12 mouse cellular contexts compared by ENCODE assay signal in genomic region chr11:21313922-21314657, GRCm38 (mm10). TPM values are rescaled to one million over a fixed set of nuclear protein-coding genes. Genes with fewer than 3 reads are reported as not detected.
DNase-seq lines count a peak whose midpoint lies in the region; ATAC-seq and TF ChIP-seq lines count a peak whose summit lies in the region.
"Had no signal": no experiment of that assay in that cellular context is flagged by ENCODE, and none has a peak within 500 bp of the region (broad histone marks: within the 10 kb centered on the region; RNA-seq: fewer than 3 reads in every experiment).

No protein-coding gene starts in this region.

- no peak for TF ChIP-seq POLR2A in bone marrow, adult 2 months (IDR thresholded peaks at IDR 0.05; ENCODE audit: borderline replicate concordance, control insufficient read depth, low read depth, low read length)

- H3K9ac ChIP-seq in kidney, postnatal 0 days (ENCODE audit: low read depth, low read length), result no peak overlapping the region
- H3K9ac ChIP-seq: forebrain, embryonic 13.5 days; hindbrain, embryonic 12.5 days had no signal

- peak; percentile 13 for DNase-seq in kidney, postnatal 0 days (ENCODE audit: low spot score)
- DNase-seq in kidney, postnatal 36 days, result no peak
- peak; percentile 16 for DNase-seq in heart, postnatal 25 days (ENCODE audit: low spot score)
- DNase-seq in thymus, postnatal 25 days, result no peak
- DNase-seq in hindbrain, embryonic 10.5 days (ENCODE audit: low spot score), result no peak
- no peak for DNase-seq in embryo, embryonic 11 days
- DNase-seq: cerebellum, postnatal 14 days had no signal

- H3K27me3 ChIP-seq in kidney, postnatal 0 days (ENCODE audit: insufficient read depth, low read length), result no peaks in the 10 kb centered on the region
- H3K27me3 ChIP-seq in hindbrain, embryonic 10.5 days (ENCODE audit: insufficient read depth, poor library complexity, severe bottlenecking), result no peaks in the 10 kb centered on the region
- H3K27me3 ChIP-seq: forebrain, embryonic 13.5 days; hindbrain, embryonic 12.5 days had no signal

- intact Hi-C loops in heart, postnatal 25 days (cut with DNase I), result no loop called here

- no peak overlapping the region for H3K4me2 ChIP-seq in kidney, postnatal 0 days (ENCODE audit: low read length)
- H3K4me2 ChIP-seq: forebrain, embryonic 13.5 days; hindbrain, embryonic 12.5 days had no signal

- ATAC-seq in kidney, postnatal 0 days (replicated peaks; ENCODE audit: low FRiP score, low read depth), result peak; percentile 40; the same call in 1 of the 2 replicates
- peak; percentile 77 for ATAC-seq in megakaryocyte progenitor cell, adult 5-6 weeks (replicated peaks; ENCODE audit: poor library complexity)
- ATAC-seq: forebrain, embryonic 13.5 days; midbrain, embryonic 16.5 days had no signal

- WGBS in kidney, postnatal 0 days, result 73% methylated on average over 9 of the region's 9 CpGs
- 70% methylated on average over 9 of the region's 9 CpGs for WGBS in bone marrow, adult 2 months
- 91% methylated on average over 9 of the region's 9 CpGs for WGBS in hindbrain, embryonic 10.5 days

- peaks cover 14% of the 10 kb centered on the region for H3K36me3 ChIP-seq in kidney, postnatal 0 days (ENCODE audit: insufficient read depth, low read length)
- peaks cover 57% of the 10 kb centered on the region for H3K36me3 ChIP-seq in hindbrain, embryonic 10.5 days

- TF ChIP-seq CTCF in kidney, postnatal 0 days (IDR thresholded peaks at IDR 0.05; ENCODE audit: low read depth), result no peak
- TF ChIP-seq CTCF in bone marrow, adult 2 months (IDR thresholded peaks at IDR 0.05; ENCODE audit: control insufficient read depth, insufficient read depth, low read length), result no peak

- H3K27ac ChIP-seq in kidney, postnatal 0 days, result no peak overlapping the region
- 0 out of 2 replicates have a peak overlapping the region, but pooled peaks have one; percentile 57 for H3K27ac ChIP-seq in bone marrow, adult 2 months (ENCODE audit: control insufficient read depth, insufficient read depth, low read depth, low read length, poor library complexity)
- no peak overlapping the region for H3K27ac ChIP-seq in hindbrain, embryonic 10.5 days
- H3K27ac ChIP-seq: forebrain, embryonic 13.5 days; hindbrain, embryonic 12.5 days had no signal

- H3K4me3 ChIP-seq in kidney, postnatal 0 days (replicated peaks; ENCODE audit: low read depth, low read length), result no peak overlapping the region
- H3K4me3 ChIP-seq in bone marrow, adult 2 months (replicated peaks; ENCODE audit: control insufficient read depth, low read depth, low read length), result no peak overlapping the region
- no peak overlapping the region for H3K4me3 ChIP-seq in hindbrain, embryonic 10.5 days
- H3K4me3 ChIP-seq: forebrain, embryonic 13.5 days; hindbrain, embryonic 12.5 days had no signal

- H3K4me1 ChIP-seq in kidney, postnatal 0 days (replicated peaks; ENCODE audit: insufficient read depth, low read length), result no peaks in the 10 kb centered on the region
- H3K4me1 ChIP-seq in bone marrow, adult 2 months (ENCODE audit: control insufficient read depth, insufficient read depth, low read length), result peaks cover 1% of the 10 kb centered on the region
- no peaks in the 10 kb centered on the region for H3K4me1 ChIP-seq in hindbrain, embryonic 10.5 days (replicated peaks)
- H3K4me1 ChIP-seq: hindbrain, embryonic 12.5 days had no signal

- H3K9me3 ChIP-seq in kidney, postnatal 0 days (replicated peaks; ENCODE audit: low read length), result no peaks in the 10 kb centered on the region
- no peaks in the 10 kb centered on the region for H3K9me3 ChIP-seq in hindbrain, embryonic 10.5 days
- H3K9me3 ChIP-seq: forebrain, embryonic 13.5 days; hindbrain, embryonic 12.5 days had no signal

RNA-seq across cellular contexts. Expression of gene Ugp2, which starts 56.9 kb away (rescaled TPM):
- 90.1 and 97.4 TPM in 2 replicates for polyA plus RNA-seq in kidney, postnatal 0 days (2015; fragmentation: Nextera tagmentation; extraction: Ambion mirVana)
- polyA plus RNA-seq in bone marrow, adult 2 months (2011; ENCODE audit: insufficient read depth, insufficient read length, low replicate concordance, missing spikeins), result 23.7 and 30.5 TPM in 2 replicates
- 100 to 1,000 TPM; 206 to 224 TPM for total RNA-seq in heart, postnatal 25 days (2021)
- 63.3 and 64.7 TPM in 2 replicates for total RNA-seq in megakaryocyte progenitor cell, adult 5-6 weeks (2015)
- 55.0 and 72.3 TPM in 2 replicates for total RNA-seq in megakaryocyte progenitor cell, adult 5-6 weeks (2017)
- polyA plus RNA-seq in hindbrain, embryonic 10.5 days (2016; fragmentation: Nextera tagmentation; extraction: Ambion mirVana), result 52.2 and 55.7 TPM in 2 replicates

Comparison
In these comparisons a context has a peak if more than half of its experiments do, and no peak if none do; other contexts are left out.
1. DNase-seq: peak in kidney, postnatal 0 days (single experiment) and heart, postnatal 25 days (single experiment); none in kidney, postnatal 36 days (0 of 2), thymus, postnatal 25 days (single experiment), hindbrain, embryonic 10.5 days (single experiment) and embryo, embryonic 11 days (single experiment).